Mouse (Mus musculus) E14TG2a.4 (cell line): ENCODE results near the gene Rnf123.

Experiments
- CTCF ChIP-seq: conservative IDR thresholded peaks from 2 replicates; pipeline ENCODE4 v1.5.1; 2014; ENCODE audit warnings: low read length
- NANOG ChIP-seq: IDR thresholded peaks from 2 replicates; pipeline ENCODE4 v1.6.1; 2014; ENCODE audit warnings: borderline replicate concordance, low read length, mixed read lengths

DNA sequence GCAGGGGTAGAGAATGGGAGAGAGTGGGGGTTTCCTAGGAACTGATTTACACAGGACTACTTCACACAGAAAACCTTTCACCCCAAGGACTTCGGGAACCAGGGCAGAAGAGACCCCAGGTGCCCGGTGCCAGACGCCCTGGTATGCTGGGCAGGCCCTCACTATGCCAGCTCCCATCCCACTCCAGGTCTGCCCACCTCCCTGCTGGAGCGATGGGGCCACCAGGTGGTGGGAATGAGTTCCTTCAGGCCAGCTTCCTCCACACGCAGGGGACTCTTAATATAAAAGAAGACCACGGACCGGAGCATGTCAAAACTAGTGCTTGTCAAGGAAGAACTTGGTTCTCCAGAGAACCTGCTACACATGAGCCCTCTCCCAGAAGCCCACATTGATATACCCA is 15.9 kb downstream of the Rnf123 start:
- TF ChIP-seq CTCF (peak; percentile 21), NANOG (no peak)
